22 mouse cellular contexts compared by ENCODE assay signal in the genomic region with DNA sequence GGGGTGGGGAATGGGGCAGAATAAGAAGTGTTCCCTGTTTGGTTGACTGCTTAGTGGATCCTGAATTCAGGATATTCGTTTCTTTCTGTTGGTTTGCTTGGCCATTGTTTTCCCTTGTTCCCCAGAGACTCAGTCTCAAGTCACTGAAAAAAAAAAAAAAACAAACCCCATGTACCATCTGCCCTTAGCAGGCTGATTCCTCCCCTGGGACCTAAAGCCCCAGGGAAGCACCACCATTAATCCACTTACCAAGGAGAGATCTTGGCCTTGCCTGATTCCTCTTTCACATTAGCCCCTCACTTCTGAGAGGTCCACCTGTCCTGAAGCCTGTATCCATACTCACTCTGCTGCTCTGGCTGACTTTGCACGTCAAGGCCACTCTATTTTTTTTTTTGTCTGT.
DNase-seq lines count a peak whose midpoint lies in the region; ATAC-seq lines count a peak whose summit lies in the region.
"Had no signal": no experiment of that assay in that cellular context is flagged by ENCODE, and none has a peak within 500 bp of the region (broad histone marks: within the 10 kb centered on the region; RNA-seq: fewer than 3 reads in every experiment).

No protein-coding gene starts in this region.

- H3K4me2 ChIP-seq in hindbrain, embryonic 16.5 days (ENCODE audit: low read length), result no peak overlapping the region
- H3K4me2 ChIP-seq: embryonic facial prominence, embryonic 12.5 days; forebrain, embryonic 13.5 days; forebrain, embryonic 15.5 days had no signal

- ATAC-seq in hindbrain, embryonic 16.5 days, result no peak
- ATAC-seq: activated CD4-positive, CD25-positive, alpha-beta regulatory T cell, adult 4 months; CD4-positive, CD25-positive, alpha-beta regulatory T cell, adult 4 months; forebrain, embryonic 13.5 days; forebrain, embryonic 15.5 days; forebrain, postnatal 0 days; Patski had no signal

- H3K27me3 ChIP-seq in hindbrain, embryonic 10.5 days (ENCODE audit: insufficient read depth, poor library complexity, severe bottlenecking), result no peaks in the 10 kb centered on the region
- no peaks in the 10 kb centered on the region for H3K27me3 ChIP-seq in hindbrain, embryonic 16.5 days (replicated peaks; ENCODE audit: control insufficient read depth, insufficient read depth, low read length)
- H3K27me3 ChIP-seq: embryonic facial prominence, embryonic 12.5 days; forebrain, embryonic 13.5 days; forebrain, embryonic 15.5 days; Patski had no signal

- H3K4me1 ChIP-seq in hindbrain, embryonic 10.5 days (replicated peaks), result no peaks in the 10 kb centered on the region
- H3K4me1 ChIP-seq in hindbrain, embryonic 16.5 days (ENCODE audit: control insufficient read depth, insufficient read depth, low read depth, low read length), result no peaks in the 10 kb centered on the region
- H3K4me1 ChIP-seq: embryonic facial prominence, embryonic 10.5 days; embryonic facial prominence, embryonic 12.5 days; forebrain, embryonic 15.5 days had no signal

- H3K9me3 ChIP-seq in hindbrain, embryonic 10.5 days, result no peaks in the 10 kb centered on the region
- no peaks in the 10 kb centered on the region for H3K9me3 ChIP-seq in hindbrain, embryonic 16.5 days (ENCODE audit: control insufficient read depth, low read length)
- H3K9me3 ChIP-seq: embryonic facial prominence, embryonic 10.5 days; embryonic facial prominence, embryonic 12.5 days; forebrain, embryonic 13.5 days; forebrain, embryonic 15.5 days had no signal

- no peak for DNase-seq in hindbrain, embryonic 10.5 days (ENCODE audit: low spot score)
- DNase-seq in retina, embryonic 14.5 days (ENCODE audit: low spot score), result peak; percentile 18
- peak; percentile 11 for DNase-seq in retina, postnatal 7 days (ENCODE audit: low read depth, low spot score)
- DNase-seq in layer of hippocampus, adult 8-10 months (ENCODE audit: low spot score in 2 of 2), result no peak
- DNase-seq in adrenal gland, adult 2 months, result no peak
- DNase-seq in adrenal gland, postnatal 10 days, result no peak
- DNase-seq: adrenal gland, postnatal 14 days; adrenal gland, postnatal 36 days; cerebellum, adult 11-12 months; cerebellum, adult 2 months; cerebellum, adult 9-10 months; cerebellum, postnatal 10 days; cerebellum, postnatal 25 days; forebrain, postnatal 0 days had no signal

- no peaks in the 10 kb centered on the region for H3K36me3 ChIP-seq in hindbrain, embryonic 10.5 days
- no peaks in the 10 kb centered on the region for H3K36me3 ChIP-seq in hindbrain, embryonic 16.5 days (ENCODE audit: control insufficient read depth, insufficient read depth, low read length)
- H3K36me3 ChIP-seq: embryonic facial prominence, embryonic 10.5 days; embryonic facial prominence, embryonic 12.5 days; forebrain, embryonic 15.5 days had no signal

- H3K27ac ChIP-seq in hindbrain, embryonic 10.5 days, result 0 out of 2 replicates have a peak overlapping the region, but pooled peaks have one; percentile 8
- H3K27ac ChIP-seq in hindbrain, embryonic 16.5 days (ENCODE audit: low read depth, low read length), result no peak overlapping the region
- H3K27ac ChIP-seq: embryonic facial prominence, embryonic 10.5 days; embryonic facial prominence, embryonic 12.5 days; forebrain, embryonic 13.5 days; forebrain, embryonic 15.5 days had no signal

- H3K9ac ChIP-seq in hindbrain, embryonic 16.5 days (ENCODE audit: low read depth, low read length), result no peak overlapping the region
- H3K9ac ChIP-seq: embryonic facial prominence, embryonic 12.5 days; forebrain, embryonic 13.5 days; forebrain, embryonic 15.5 days; forebrain, postnatal 0 days had no signal

- WGBS in hindbrain, embryonic 10.5 days, result 39% methylated on average over 2 of the region's 2 CpGs
- 24% methylated on average over 2 of the region's 2 CpGs for WGBS in hindbrain, embryonic 16.5 days

- no peak overlapping the region for H3K4me3 ChIP-seq in hindbrain, embryonic 10.5 days
- no peak overlapping the region for H3K4me3 ChIP-seq in hindbrain, embryonic 16.5 days (ENCODE audit: low read length)
- H3K4me3 ChIP-seq: embryonic facial prominence, embryonic 10.5 days; embryonic facial prominence, embryonic 12.5 days; forebrain, embryonic 13.5 days; forebrain, embryonic 15.5 days had no signal

Comparison
In these comparisons a context has a peak if more than half of its experiments do, and no peak if none do; other contexts are left out.
1. DNase-seq: peak in retina, embryonic 14.5 days (single experiment) and retina, postnatal 7 days (single experiment); none in hindbrain, embryonic 10.5 days (single experiment), layer of hippocampus, adult 8-10 months (0 of 2), adrenal gland, adult 2 months (single experiment) and adrenal gland, postnatal 10 days (single experiment).